Mouse (Mus musculus) left cerebral cortex, adult 2 months (tissue): ENCODE data around the gene Csnk1e. TPM values are rescaled to one million over a fixed set of nuclear protein-coding genes. Genes with fewer than 3 reads are reported as not detected.

Experiments
- DNase-seq, 2 experiments: peaks; one replicate each; pipeline ENCODE4 v3.0.0; 2021 to 2022; ENCODE audit warnings: low spot score in 2 of 2, mixed read lengths in 1 of 2; ENCODE audit errors: extremely low spot score in 1 of 2
- H3K27ac ChIP-seq: fragments of 200-600 bp; 2 replicates; pipeline ENCODE4 v1.8.1; 2022
- H3K4me3 ChIP-seq: fragments of 200-600 bp; 2 replicates; pipeline ENCODE4 v1.8.1; 2022
- CTCF ChIP-seq: fragments of 200-600 bp; IDR thresholded peaks from 2 replicates; pipeline ENCODE4 v1.8.1; 2022; ENCODE audit warnings: antibody characterized with exemption, mild to moderate bottlenecking, moderate library complexity
- intact Hi-C: fragments of 180-260 bp; cut with DNase I; formaldehyde crosslinking; loops from one replicate; pipeline ENCODE4 v1.15.1; 2025
- total RNA-seq, 2 experiments: library from RNA; stranded (reverse); gene quantifications; 2 replicates each; pipeline ENCODE4 v1.2.3; 2021

Gene Csnk1e
- total RNA-seq, 2 experiments from 2014 or later: 153 to 159 TPM

DNA sequence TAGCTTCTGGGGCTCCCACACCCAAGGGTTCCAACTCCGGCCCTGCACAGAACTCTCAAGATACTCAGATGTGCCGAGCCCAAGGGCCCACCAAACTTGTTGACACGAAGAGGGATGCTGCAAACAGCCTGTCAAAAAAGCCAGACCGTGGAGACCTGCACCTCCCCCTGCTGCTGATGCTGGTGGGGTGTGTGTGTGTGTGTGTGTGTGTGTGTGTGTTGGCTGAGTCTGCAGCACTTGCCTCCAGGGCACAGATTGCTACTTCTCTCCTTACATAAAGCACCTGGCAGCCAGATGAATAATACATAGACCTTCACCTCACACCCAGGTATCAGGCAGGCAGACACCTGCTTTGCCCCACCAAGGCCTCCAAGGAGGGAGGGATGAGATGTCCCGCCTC is 53.2 kb downstream of the Csnk1e start:
- no peak for TF ChIP-seq CTCF
- peak overlapping the region; percentile 98 for H3K27ac ChIP-seq
- intact Hi-C loops: loop anchor here (2.0 to 5.0 kb wide), 5 partner anchors 21 to 73 kb away; partner anchors contain the start of gene Pla2g6
- DNase-seq: no peak
- peak overlapping the region; percentile 93 for H3K4me3 ChIP-seq

DNA sequence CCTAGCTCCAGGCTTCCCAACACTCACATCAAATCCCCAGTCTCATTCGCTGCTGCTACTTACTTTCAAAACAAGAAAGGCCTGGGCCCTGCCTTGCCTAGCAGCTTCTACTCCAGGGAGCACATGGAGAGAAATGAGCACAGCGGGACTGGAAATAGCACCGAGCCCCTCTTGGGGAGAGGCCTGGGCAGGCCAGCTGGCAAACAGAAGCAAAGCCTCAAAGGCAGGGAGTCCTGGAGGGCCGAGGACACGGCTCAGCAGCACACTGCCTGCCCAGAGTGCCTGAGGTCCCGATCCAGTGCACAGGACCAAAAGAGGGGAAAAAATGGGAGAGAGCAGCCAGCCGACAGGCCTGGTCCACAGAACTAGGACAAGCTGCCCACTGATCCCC is 54.4 kb downstream of the Csnk1e start:
- peak overlapping the region; percentile 30 for H3K4me3 ChIP-seq
- TF ChIP-seq CTCF: no peak
- H3K27ac ChIP-seq: peak overlapping the region; percentile 74
- no peak for DNase-seq
- intact Hi-C loops: loop anchor here (5.0 kb wide), 1 partner anchor 66 kb away; no protein-coding TSS in a partner anchor

DNA sequence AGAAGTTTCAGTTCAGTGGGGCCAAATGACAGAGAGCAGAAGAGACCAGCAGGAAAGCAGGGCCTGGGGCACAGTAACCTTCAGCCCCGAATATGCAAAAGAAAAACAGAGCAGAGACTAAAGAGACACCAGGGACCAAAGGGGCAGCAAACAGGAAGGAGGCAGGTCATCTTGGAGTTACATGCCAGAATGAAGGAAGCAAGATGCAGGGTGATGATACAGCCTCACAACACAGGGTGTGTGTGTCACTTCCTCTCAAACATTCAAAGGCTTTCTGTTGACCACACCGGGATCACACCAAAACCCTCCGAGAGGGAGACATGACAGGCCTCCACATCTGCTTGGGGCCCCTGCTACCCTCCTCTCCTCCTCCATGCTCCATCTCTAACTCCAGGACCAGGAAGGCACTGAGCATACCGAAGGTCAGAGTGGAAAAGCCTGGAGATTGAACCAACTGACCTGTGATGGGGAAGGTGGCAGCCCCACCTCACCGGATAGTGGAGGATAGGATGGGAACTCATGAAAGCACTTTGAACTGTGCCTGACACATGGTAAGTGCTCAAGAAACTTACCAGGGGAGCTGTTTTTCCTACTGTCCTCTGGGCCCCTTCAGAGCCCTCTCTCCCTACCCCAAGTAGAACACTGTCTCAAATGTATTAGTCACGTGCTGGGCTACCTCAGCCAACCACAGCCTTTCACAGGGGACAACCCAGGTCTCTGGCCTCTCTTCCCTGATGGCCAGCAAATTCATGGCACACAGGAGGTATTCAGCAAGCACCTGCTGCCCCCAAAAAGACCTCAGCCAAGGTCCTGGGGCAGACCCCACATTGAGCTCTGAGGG is 55.0 kb downstream of the Csnk1e start:
- intact Hi-C loops: loop anchor here (5.0 kb wide), 1 partner anchor 67 kb away; no protein-coding TSS in a partner anchor
- Histone ChIP-seq H3K4me3 (peak overlapping the region; percentile 30; the same call in 1 of the 2 replicates), H3K27ac (peak overlapping the region; percentile 74)
- DNase-seq: no peak
- no peak for TF ChIP-seq CTCF

DNA sequence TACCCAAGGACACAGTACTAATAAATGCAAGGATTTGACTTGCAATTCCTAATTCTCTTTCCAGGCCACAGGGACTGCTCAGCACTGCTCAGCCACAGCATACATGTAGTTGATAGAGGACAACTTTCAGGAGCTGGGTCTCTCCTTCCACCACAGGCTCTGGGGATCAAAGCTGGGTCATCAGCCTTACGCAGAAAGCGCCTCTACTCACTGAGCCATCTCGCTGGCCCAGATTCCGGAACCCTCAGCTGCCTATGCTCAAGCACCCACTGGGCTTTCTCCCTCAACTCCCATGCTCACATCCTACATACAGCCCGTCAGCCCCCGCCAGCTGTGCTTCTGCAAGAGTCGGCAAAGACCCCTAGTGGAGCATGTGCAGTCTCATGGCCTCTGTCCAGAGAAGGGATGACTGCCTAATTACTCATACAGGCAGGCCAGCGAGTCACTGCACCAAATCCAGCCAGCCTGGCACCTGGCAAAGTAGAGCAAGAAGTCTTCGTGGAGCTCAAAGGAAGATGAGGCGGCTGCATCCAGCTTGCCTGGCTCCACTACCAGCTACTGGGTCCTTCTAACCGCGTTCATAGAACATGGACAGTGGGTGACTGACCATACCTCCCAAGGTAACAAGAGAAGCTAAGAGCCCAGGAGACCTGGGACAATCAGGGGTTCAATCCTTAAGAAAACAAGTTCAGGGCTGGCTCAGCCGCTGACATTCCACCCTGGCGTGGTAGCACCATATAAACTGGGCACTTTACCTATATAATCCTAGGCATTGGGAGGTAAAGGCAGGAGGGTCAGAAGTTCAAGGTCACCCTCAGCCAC is 55.9 kb downstream of the Csnk1e start:
- Histone ChIP-seq H3K27ac (no peak overlapping the region; the same call in 1 of the 2 replicates), H3K4me3 (no peak overlapping the region)
- intact Hi-C loops: loop anchor here (5.0 kb wide), 1 partner anchor 68 kb away; no protein-coding TSS in a partner anchor
- DNase-seq: no peak
- no peak for TF ChIP-seq CTCF

DNA sequence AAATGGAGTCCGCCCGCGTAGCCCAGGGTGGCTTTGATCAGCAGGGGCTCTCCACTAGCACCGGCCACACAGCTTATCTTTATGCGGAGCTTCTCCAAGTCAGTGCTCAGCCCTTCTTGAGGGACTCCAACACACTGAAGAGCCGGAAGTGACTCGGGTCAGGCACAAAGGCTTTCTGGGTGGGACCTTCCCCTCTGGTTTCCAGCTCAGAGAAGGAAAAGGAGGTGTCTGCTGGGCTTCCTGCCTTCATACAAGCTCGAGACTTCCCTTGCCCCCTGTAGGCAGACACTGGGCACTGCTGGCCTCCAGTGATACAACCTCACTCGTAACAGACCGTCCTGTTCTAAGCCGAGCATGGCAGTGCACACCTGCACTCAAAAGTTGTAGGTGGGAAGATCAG is 58.6 kb downstream of the Csnk1e start:
- intact Hi-C loops: no loop called here
- peak; percentile 49 for TF ChIP-seq CTCF
- no peak for DNase-seq
- peak overlapping the region; percentile 7; the same call in 1 of the 2 replicates for H3K4me3 ChIP-seq
- H3K27ac ChIP-seq: peak overlapping the region; percentile 53; the same call in 1 of the 2 replicates

DNA sequence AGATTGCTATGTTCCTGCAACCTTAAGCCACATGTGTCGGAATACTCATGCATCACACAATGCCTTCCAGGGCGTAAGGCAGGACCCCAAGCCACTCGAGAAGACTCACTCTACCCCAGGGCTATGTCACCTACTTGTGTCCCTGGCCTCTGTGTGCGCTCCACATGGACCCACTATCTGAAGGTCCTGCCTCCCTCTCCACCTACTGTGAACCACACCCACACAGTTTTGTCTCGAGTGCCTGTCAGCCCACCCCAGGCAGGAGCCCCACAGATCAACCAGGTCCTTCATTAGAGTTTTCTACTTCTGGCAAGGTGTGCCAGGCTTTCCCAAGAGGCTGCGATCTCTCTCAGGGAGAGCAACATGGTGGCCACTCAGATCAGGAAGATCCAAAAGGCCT is 60.1 kb downstream of the Csnk1e start:
- H3K27ac ChIP-seq: no peak overlapping the region; the same call in 1 of the 2 replicates
- TF ChIP-seq CTCF: no peak
- DNase-seq: no peak
- peak overlapping the region; percentile 7; the same call in 1 of the 2 replicates for H3K4me3 ChIP-seq
- intact Hi-C loops: no loop called here

DNA sequence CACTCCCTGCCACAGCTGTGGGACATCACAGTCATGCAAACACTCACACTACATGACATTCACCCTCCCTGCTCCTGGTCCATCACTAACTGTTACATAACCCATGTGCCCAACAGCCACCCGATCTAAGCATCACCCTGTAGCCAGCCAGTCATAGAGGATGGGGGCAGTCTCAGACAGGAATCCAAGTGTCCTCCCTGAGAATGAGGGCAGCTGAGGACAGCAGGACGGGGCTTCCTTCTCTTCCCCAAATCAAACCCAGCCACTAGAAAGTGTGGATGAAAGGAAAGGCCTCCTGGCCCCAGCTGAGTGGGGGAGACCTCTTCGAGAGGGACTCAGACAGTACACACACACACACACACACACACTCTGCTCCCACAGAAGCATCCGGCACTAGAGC is 60.5 kb downstream of the Csnk1e start:
- no peak overlapping the region for H3K4me3 ChIP-seq
- DNase-seq: no peak
- no peak for TF ChIP-seq CTCF
- no peak overlapping the region for H3K27ac ChIP-seq
- intact Hi-C loops: no loop called here

DNA sequence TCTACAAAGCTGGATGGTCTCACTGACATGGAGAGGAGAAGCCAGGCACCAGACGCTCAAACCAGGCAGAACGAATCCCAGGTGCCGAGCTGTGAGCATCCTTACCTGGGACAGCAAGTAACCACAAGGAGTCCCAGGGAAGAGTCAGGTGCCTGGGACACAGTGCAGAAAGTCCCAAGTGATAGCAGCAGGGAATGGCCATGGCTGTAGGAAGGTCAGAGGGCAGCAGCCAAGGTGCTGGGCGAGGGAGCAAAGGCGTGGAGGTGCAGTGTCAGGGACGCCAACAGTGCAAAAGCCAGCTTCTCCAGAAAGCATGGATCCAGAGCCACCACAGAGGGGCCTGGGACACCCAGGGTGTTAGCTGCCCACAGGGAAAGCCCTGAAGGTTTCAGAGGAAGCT is 62.3 kb downstream of the Csnk1e start:
- no peak overlapping the region for H3K4me3 ChIP-seq
- intact Hi-C loops: no loop called here
- H3K27ac ChIP-seq: no peak overlapping the region

DNA sequence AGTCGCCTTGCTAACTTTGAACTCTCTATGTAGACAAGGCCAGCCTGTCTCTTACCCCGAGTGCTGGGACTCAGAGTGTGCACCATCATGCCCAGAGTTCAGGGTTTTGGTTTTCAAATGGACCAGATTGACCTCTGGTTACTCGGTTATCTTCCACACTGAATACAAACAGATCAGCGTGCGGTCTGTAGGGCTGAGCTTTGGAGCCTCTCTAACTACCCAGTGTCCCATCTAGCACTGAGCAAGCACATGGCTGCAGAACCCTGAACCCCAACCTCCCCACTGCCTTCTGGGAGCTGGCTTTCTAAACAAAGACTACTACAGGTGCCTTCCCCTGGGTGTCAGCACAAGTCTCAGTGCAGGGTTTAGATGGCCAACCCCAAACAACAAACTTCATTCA is 62.8 kb downstream of the Csnk1e start:
- Histone ChIP-seq H3K27ac (peak overlapping the region; percentile 44), H3K4me3 (no peak overlapping the region)
- intact Hi-C loops: no loop called here
- DNase-seq: no peak
- no peak for TF ChIP-seq CTCF

More for the DNA sequence above, 62.3 kb downstream of the Csnk1e start:
- no peak for DNase-seq
- TF ChIP-seq CTCF: no peak

DNA sequence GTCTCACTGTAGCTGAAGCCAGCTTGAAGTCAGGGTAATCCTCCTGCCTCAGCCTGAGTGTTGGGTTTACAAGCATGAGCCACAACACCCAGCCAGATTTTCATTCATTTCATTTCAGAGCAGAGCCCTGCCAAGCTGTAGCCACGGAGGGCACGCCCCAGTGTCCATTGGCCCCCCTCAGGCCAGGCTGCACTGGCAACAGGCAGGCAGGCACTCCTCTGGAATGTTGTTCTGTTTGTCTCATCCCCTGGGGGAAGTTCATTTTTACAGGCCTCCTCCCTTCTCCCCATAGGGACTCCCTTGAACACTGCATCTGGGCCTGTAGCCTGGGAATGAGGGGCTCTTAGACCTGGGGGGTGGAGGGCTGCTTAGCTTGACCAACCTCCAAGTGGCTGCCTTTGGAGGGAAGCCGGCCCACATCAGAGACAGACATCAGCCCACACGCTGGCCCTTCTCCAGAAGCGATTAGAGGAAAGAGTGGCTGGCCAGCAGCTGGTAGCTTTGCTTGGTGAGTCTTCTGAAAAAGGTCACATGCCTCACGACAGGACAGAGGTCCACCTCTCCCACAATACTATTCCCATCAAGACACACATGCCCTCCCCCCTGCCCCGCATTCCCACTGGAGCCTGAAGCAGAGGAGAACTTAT is 63.8 kb downstream of the Csnk1e start:
- Histone ChIP-seq H3K4me3 (no peak overlapping the region), H3K27ac (0 out of 2 replicates have a peak overlapping the region, but pooled peaks have one; percentile 16)
- DNase-seq: no peak
- no peak for TF ChIP-seq CTCF
- intact Hi-C loops: no loop called here

DNA sequence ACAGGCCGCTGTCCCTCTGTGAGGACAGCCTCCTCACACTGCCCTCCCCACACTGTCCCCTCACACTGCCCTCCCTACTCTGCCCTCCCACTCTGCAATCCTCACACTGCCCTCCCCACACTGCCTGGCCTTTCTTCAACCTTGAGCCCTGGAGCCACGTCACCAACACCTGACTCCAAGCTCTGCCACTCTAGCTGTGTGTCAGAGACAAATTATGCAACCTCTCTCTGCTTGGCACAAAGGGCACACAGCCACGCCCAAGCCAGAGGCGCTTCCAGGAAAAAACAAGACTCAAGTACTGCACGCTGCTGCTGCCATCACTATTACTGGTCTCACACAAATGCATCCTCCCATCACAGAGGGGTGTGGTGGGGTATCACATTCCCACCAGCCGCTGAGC is 64.9 kb downstream of the Csnk1e start:
- intact Hi-C loops: no loop called here
- TF ChIP-seq CTCF: no peak
- DNase-seq: no peak
- H3K4me3 ChIP-seq: no peak overlapping the region
- H3K27ac ChIP-seq: no peak overlapping the region

DNA sequence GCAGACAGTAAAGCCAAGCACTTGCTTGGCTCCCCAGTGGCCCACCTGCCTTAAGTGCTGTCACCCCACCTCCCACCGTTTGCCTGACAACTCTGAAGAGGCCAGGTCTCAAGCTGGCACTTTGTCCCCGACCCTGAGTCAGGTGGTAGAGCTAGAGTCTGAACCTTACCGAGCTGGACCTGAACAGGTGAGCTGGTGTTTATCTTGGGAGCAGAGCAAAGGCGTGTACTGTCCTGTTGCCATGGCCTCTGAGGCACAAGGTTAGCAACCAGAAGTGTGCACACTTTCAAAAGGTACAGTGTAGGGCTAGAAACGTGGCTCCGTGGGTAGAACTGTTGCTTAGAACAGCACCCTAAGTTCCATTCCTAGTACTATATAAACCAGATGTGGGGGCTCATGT is 67.2 kb downstream of the Csnk1e start:
- Histone ChIP-seq H3K27ac (no peak overlapping the region), H3K4me3 (no peak overlapping the region)
- TF ChIP-seq CTCF: no peak
- intact Hi-C loops: no loop called here
- no peak for DNase-seq
